Comparison of ENCODE assay signal across 17 mouse cellular contexts in genomic region chr8:34678879-34679278, GRCm38 (mm10).
DNase-seq lines count a peak whose midpoint lies in the region; ATAC-seq and TF ChIP-seq lines count a peak whose summit lies in the region.
"Had no signal": no experiment of that assay in that cellular context is flagged by ENCODE, and none has a peak within 500 bp of the region (broad histone marks: within the 10 kb centered on the region; RNA-seq: fewer than 3 reads in every experiment).

No protein-coding gene starts in this region.

- no peak overlapping the region for H3K4me3 ChIP-seq in heart, adult 2 months
- no peak overlapping the region for H3K4me3 ChIP-seq in hindbrain, embryonic 10.5 days
- H3K4me3 ChIP-seq in hindbrain, embryonic 13.5 days, result no peak overlapping the region
- no peak overlapping the region for H3K4me3 ChIP-seq in lung, adult 2 months (replicated peaks; ENCODE audit: extremely low read depth, low read depth, low read length)
- H3K4me3 ChIP-seq: embryonic facial prominence, embryonic 12.5 days; forebrain, embryonic 13.5 days; forebrain, embryonic 15.5 days had no signal

- H3K27ac ChIP-seq in heart, adult 2 months, result no peak overlapping the region
- 0 out of 2 replicates have a peak overlapping the region, but pooled peaks have one; percentile 37 for H3K27ac ChIP-seq in hindbrain, embryonic 10.5 days
- no peak overlapping the region for H3K27ac ChIP-seq in hindbrain, embryonic 13.5 days
- H3K27ac ChIP-seq: embryonic facial prominence, embryonic 12.5 days had no signal

- ATAC-seq in hindbrain, embryonic 13.5 days (ENCODE audit: low FRiP score), result no peak

- DNase-seq in cerebellum, adult 9-10 months, result peak; percentile 38
- no peak for DNase-seq in cerebellum, adult 8-10 months
- peak; percentile 76 for DNase-seq in heart, adult 11 months
- no peak for DNase-seq in heart, adult 2 months
- DNase-seq in hindbrain, embryonic 10.5 days (ENCODE audit: low spot score), result no peak
- DNase-seq in lung, adult 2 months, result no peak
- DNase-seq: adrenal gland, adult 2 months; adrenal gland, postnatal 10 days; adrenal gland, postnatal 25 days; cerebellum, adult 11 months; cerebellum, postnatal 25 days; embryo, embryonic 11 days; forebrain, postnatal 0 days had no signal

- TF ChIP-seq EP300 in heart, adult 2 months (IDR thresholded peaks at IDR 0.05; ENCODE audit: insufficient read depth, low read depth, low read length), result no peak

- H3K4me2 ChIP-seq in hindbrain, embryonic 13.5 days, result no peak overlapping the region
- H3K4me2 ChIP-seq: embryonic facial prominence, embryonic 12.5 days had no signal

- H3K4me1 ChIP-seq in heart, adult 2 months (ENCODE audit: control insufficient read depth, insufficient read depth, low read length), result no peaks in the 10 kb centered on the region
- peaks cover 14% of the 10 kb centered on the region for H3K4me1 ChIP-seq in hindbrain, embryonic 10.5 days (replicated peaks)
- H3K4me1 ChIP-seq in hindbrain, embryonic 13.5 days (replicated peaks), result peaks cover 16% of the 10 kb centered on the region
- H3K4me1 ChIP-seq in lung, adult 2 months (ENCODE audit: control insufficient read depth, insufficient read depth, low read length), result no peaks in the 10 kb centered on the region; the same call in 1 of the 2 replicates

- H3K9ac ChIP-seq in heart, adult 2 months (ENCODE audit: low read depth, low read length), result no peak overlapping the region
- H3K9ac ChIP-seq in hindbrain, embryonic 13.5 days, result no peak overlapping the region
- H3K9ac ChIP-seq: embryonic facial prominence, embryonic 12.5 days; forebrain, embryonic 13.5 days; forebrain, embryonic 15.5 days had no signal

- no peaks in the 10 kb centered on the region for H3K27me3 ChIP-seq in heart, adult 2 months (ENCODE audit: control insufficient read depth, insufficient read depth, low read length)
- H3K27me3 ChIP-seq in hindbrain, embryonic 10.5 days (ENCODE audit: insufficient read depth, poor library complexity, severe bottlenecking), result 0 out of 2 replicates have a peak, but pooled peaks cover 2% of the 10 kb centered on the region
- peaks cover 14% of the 10 kb centered on the region; the same call in 1 of the 2 replicates for H3K27me3 ChIP-seq in hindbrain, embryonic 13.5 days
- H3K27me3 ChIP-seq: embryonic facial prominence, embryonic 12.5 days; forebrain, embryonic 13.5 days; forebrain, embryonic 15.5 days had no signal

- TF ChIP-seq CTCF in heart, adult 2 months (IDR thresholded peaks at IDR 0.05), result no peak
- TF ChIP-seq CTCF in lung, adult 2 months (IDR thresholded peaks at IDR 0.05; ENCODE audit: insufficient read depth, low read length), result no peak

- 93% methylated on average over 8 of the region's 8 CpGs for WGBS in heart, adult 2 months
- WGBS in hindbrain, embryonic 10.5 days, result 91% methylated on average over 8 of the region's 8 CpGs
- 92% methylated on average over 8 of the region's 8 CpGs for WGBS in hindbrain, embryonic 13.5 days
- WGBS in lung, adult 2 months, result 95% methylated on average over 8 of the region's 8 CpGs

- no peaks in the 10 kb centered on the region for H3K79me2 ChIP-seq in heart, adult 2 months (replicated peaks; ENCODE audit: control insufficient read depth, insufficient read depth, low read length)

- H3K9me3 ChIP-seq in hindbrain, embryonic 10.5 days, result no peaks in the 10 kb centered on the region
- no peaks in the 10 kb centered on the region for H3K9me3 ChIP-seq in hindbrain, embryonic 13.5 days
- H3K9me3 ChIP-seq: embryonic facial prominence, embryonic 12.5 days; forebrain, embryonic 13.5 days; forebrain, embryonic 15.5 days had no signal

- TF ChIP-seq POLR2A in heart, adult 2 months (IDR thresholded peaks at IDR 0.05; ENCODE audit: insufficient read depth, low read depth, low read length), result no peak
- no peak for TF ChIP-seq POLR2A in lung, adult 2 months (IDR thresholded peaks at IDR 0.05; ENCODE audit: borderline replicate concordance, extremely low read depth, low read depth, low read length)

- H3K36me3 ChIP-seq in heart, adult 2 months (ENCODE audit: control insufficient read depth, insufficient read depth, low read length), result no peaks in the 10 kb centered on the region
- H3K36me3 ChIP-seq in hindbrain, embryonic 10.5 days, result no peaks in the 10 kb centered on the region
- no peaks in the 10 kb centered on the region for H3K36me3 ChIP-seq in hindbrain, embryonic 13.5 days
- H3K36me3 ChIP-seq: embryonic facial prominence, embryonic 12.5 days; forebrain, embryonic 15.5 days had no signal

- intact Hi-C loops in heart, adult 2 months (cut with DNase I), result no loop called here

Comparison
In these comparisons a context has a peak if more than half of its experiments do, and no peak if none do; other contexts are left out.
1. DNase-seq: peak in cerebellum, adult 9-10 months (single experiment) and heart, adult 11 months (single experiment); none in cerebellum, adult 8-10 months (single experiment), heart, adult 2 months (0 of 2), hindbrain, embryonic 10.5 days (single experiment) and lung, adult 2 months (single experiment).